Mouse (Mus musculus): ENCODE results near the gene Gba. TPM values are rescaled to one million over a fixed set of nuclear protein-coding genes. Genes with fewer than 3 reads are reported as not detected.
"Not testable (repeated sequence)": the region's sequence is repeated elsewhere in the genome, so short reads cannot be mapped to it uniquely, and the experiment has no call there.

Gene Gba
- total RNA-seq, 2 experiments from 2014 or later = 30.9 to 32.2 TPM

DNA sequence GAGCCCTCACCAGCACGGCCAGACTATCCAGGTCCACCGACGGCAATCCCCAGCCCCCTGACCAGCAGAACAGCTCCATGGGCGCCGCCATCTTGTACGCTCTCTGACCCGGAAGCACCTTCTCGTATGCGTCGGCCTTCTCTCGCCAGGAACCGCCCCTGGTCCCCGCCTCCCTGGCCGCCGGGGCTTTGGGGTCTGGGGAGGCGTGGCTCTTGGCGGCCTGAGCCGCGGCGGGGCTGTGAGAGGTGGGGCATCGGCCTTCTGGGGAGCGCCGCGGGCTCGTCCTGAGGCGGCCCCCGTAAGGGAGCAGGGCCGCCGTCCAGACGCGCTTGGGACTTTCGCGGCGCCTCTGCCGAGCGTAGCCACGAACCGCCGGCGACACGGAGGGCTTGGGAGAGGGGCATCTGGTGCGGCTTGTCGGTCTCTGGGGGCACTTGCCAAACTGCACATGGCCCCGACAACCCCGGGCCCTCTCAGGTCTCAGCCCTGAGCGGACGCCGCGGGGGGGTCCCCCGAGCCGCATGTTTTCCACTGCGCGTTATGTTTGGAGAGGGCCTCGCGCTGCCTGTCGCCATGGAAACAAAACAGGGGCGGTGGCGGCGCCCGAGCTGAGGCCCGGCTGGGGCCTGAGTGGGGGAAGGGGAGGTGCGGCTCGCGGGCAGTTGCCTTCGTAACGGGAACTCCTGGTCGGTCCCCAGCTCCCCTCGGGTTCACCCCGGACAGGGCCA, 11.2 kb downstream of the Gba start:
- DNase-seq (ENCODE audit: low spot score in 2 of 2) = peak; percentile 94 to 97

DNA sequence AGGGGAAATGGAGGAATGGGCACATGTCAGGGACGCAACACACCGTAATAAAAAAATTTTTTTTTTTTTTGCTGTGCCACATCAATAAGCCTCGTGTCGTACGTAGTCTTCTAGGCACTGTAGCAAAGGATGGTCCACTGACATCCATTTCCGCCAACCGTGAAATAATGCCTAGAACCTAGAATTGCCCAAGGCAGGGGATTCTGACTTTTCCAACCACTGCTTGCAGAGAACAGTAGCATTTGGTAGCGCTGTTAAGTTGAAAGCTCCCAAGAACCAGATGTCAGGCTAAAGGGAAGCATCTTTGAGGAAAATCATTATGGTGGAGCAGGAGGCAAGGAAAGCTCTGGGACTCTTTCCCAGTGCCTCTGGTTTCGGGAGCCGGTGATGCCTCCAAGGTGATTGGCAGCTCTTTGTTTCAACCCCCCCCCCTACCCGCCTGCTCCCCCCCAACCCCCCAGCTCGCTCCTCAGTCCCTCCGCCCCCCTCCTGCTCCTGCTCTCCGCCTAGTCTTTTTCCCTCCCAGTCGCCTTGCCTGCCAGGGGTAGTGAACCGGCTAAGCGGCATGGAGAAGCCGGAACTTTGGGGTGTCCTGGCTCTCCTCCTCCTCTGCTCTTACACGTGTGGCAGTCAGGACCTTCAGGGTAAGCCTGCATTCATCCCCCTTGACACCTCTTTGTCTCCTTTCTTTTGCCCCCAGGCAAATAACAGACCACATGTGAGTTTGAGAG, 12.1 kb downstream of the Gba start, which contains the start of gene Thbs3:
Gene Thbs3 (plus strand): TSS at position 500 of the 731 bp plus-strand sequence.
- DNase-seq (ENCODE audit: low spot score in 2 of 2) = peak in 1 of 2 experiments; percentile 67

DNA sequence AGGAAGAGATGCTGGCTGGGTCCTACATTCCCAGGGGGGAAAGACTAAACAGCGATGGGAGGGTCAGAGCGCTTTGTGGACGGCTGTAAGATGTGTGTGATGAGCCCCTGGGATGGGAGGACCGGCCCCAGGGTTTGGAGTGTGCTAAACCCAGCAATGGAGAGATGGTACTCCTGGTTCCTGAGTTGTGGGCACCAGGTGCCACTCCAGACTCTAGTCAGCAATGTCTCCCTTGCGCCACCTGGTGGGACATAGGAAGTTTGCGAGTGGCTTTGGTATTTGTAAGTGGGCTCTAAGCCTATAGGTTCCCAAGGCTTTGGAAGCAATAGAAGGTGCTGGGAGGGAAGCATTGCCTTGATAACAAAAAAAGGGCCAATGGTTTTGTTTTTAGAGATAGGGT, 13.1 kb downstream of the Gba start:
- DNase-seq (ENCODE audit: low spot score in 2 of 2) = peak; percentile 66 to 81

DNA sequence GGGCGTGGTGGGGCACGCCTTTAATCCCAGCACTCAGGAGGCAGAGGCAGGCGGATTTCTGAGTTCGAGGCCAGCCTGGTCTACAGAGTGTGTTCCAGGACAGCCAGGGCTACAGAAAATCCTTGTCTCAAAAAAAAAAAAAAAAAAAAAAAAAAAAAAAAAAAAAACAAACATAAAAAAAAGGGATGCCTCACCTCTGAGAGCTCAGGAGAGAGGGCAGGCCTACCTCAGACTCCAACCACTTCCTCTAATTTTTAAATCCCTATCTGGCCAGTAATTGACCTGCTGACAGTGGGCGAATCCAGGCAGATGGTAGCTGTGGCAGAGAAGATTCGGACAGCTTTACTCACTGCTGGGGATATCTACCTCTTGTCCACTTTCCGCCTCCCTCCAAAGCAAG, 13.7 kb downstream of the Gba start:
- not testable (repeated sequence) for DNase-seq (ENCODE audit: low spot score in 2 of 2)

DNA sequence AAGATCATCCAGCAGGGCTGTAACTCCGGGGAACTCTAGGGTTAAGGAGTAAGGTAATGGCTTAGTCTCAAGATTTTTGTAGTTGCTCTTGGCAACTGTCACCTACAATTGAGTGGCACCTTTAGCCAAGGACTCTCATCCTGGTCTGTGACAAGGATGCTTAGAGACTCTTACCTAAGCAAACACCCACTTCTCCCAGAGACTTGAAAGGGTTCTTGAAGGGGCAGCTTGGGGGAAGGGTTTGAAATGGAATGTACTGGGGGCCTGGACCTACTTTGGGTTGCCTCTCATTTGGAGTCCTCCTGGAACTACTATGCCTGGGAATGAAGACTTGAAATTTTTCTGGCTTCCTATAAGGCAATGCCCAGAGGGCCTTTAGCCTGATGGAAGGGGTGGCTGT, 15.5 kb downstream of the Gba start:
- no peak for DNase-seq (ENCODE audit: low spot score in 2 of 2)

DNA sequence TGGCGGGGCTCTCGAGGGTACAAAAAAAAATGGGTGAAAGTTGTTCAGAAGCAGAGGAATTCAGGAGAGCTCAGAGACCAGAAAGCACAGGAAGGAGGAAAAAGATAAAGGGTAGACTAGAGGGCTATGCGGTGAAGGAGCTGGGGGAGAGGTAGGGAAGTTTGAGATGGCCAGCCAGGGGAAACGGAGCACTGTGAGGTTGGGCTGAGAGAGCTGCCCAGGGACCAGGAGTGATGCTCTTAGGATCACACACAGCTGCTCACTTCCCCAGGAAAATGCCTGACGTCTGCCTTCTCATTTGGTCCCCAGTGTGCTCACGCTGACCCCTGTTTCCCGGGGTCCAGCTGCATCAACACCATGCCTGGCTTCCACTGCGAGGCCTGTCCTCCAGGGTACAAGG, 16.8 kb downstream of the Gba start:
- peak in 1 of 2 experiments; percentile 15 for DNase-seq (ENCODE audit: low spot score in 2 of 2)

DNA sequence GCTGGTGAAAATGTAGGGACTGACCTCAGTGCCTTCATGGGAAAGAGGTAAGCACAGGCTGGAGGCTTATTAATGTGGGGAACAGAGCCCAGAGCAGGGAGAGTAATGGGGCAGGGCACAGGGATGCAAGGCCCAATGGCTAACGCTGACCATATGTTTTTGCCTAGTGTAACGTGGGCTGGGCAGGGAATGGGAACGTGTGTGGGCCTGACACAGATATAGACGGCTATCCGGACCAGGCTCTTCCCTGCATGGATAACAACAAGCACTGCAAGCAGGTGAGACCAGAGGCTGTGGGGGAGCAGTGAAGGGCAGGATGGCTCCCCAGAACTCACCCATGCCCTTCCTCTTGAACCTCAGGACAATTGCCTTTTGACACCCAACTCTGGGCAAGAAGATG, 18.4 kb downstream of the Gba start:
- no peak for DNase-seq (ENCODE audit: low spot score in 2 of 2)

DNA sequence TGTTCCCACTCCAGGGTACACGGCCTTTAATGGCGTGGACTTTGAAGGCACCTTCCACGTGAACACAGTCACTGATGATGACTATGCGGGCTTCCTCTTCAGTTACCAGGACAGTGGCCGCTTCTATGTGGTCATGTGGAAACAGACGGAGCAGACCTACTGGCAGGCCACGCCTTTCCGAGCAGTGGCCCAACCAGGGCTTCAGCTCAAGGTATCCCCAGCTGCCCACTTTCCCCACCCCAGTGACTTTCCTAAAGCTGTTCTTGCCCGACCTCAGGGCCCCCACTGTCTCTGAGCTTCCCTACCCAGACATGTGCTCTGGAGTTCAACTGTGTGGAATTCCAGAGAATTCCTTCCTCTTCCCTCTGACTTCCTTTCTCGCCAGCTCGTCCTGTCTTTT, 22.1 kb downstream of the Gba start:
- DNase-seq (ENCODE audit: low spot score in 2 of 2) = no peak

DNA sequence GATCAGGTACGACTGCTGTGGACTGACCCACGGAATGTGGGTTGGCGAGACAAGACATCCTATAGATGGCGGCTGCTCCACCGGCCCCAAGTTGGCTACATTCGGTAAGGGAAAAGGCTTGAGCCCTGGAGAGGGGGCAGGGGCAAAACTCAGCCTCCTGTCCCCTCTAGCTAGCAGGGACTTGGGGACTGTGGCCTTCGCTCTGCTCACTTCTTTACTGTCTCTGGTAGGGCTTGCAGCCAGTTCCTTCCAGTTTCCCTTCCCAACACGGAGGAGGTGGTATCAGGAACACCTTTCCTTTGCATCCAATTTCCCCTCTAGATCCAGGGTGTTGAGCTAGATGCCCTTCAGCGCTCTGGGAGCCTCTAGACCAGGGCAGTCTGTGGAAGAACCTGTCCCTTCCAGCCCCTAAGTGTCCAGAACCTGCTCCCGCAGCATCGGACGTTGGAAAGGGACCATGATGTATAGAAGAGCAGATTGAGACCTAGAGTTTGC, 22.6 kb downstream of the Gba start:
- no peak for DNase-seq (ENCODE audit: low spot score in 2 of 2)

DNA sequence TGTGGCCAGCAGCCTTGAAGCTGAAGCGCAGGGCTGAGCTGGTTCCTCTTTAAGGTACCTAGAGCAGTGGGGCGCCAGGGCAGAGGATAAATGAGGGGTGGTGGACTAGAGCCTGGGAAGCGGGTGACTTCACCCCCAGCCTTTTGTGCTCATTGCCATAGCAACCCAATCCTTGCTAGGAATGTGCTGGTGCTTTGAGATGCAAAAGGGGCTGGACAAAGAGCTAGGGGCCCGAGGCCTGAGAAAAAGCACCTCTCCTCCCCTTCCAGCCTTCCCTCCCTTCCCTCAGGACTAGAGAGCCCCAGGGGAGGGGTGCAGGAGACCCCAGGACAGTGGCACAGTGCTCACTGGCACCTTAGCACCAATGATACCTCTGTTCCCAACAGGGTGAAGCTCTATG, 23.2 kb downstream of the Gba start:
- DNase-seq (ENCODE audit: low spot score in 2 of 2) = no peak

DNA sequence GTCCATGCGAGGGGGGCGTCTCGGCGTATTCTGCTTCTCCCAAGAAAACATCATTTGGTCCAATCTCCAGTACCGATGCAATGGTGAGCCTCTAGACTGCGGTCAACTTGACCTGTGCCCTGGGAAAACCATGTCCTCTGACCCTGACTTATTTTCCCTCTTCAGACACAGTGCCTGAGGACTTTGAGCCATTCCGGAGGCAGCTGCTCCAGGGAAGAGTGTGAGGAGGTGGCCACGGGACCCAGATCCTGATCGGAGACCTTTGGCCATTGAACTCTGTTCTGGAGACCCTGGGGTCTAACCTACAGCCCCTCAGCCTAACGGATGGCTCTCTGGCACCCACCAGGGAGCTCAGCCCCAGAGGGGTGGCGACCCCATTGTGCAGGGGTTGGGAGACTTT, 23.6 kb downstream of the Gba start:
- no peak for DNase-seq (ENCODE audit: low spot score in 2 of 2)

DNA sequence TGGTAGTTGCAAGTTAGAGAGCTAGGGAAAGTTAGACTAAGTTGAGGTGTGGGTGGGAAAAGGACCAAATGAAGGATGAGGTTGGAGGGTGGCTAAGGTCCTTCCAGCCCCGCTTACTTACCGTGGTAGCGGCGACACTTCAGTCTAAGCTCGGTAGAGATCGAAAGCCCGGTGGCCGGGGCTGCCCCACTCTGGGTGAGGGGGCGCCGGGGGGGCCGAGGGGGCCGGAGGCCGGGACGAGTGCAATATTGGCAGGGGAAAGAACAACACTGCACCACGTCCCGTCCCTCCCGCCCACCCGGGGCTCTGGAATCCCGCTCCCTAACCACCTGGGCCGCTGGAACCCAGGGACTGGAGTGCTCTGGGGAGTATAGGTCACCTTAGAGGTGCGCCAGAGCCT, 24.2 kb downstream of the Gba start, which contains the start of gene Mtx1:
Gene Mtx1 (minus strand): TSS at position 189 of the 400 bp plus-strand sequence.
- no peak for DNase-seq (ENCODE audit: low spot score in 2 of 2)

DNA sequence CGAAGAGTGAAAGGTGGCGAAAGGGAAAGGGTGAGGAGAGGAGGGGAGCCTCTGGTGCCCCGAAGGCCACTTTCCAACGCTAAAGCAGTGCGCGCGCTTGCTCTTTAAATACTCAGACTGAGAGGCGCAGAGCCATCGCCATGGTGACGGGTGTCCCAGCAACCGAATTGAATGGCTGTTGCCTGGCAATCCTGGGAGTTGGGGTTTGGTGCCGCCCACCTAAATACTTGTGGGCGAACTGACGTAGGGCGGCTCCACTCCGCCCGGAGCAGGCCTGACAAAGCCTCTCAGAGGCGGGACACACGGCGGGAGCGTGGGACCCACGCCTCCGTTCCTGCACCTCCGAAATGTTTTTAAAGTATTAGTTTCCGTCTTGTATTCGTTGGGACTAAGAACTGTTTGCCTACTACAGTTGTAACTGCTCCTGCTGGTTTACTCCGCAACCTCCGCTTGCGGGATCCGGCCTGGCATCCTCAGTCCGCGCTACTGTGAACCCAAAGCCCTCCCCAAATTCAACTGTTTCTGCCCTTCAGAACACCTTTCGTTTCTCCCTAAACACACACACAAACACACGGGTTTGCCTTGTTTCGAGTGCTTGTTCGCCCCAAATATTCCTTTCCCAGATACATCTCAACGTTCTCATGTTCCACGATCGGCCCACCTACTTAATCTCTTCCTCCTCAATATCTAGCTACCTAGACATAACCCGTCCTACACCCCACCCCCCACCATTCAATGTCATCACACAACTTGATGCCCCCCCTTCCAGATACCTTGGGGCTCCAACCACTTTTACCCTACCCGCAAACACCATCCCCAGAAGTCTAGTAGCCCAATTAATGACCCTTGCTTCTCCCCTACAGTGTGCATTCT, 24.8 kb downstream of the Gba start:
- peak in 1 of 2 experiments; percentile 70 for DNase-seq (ENCODE audit: low spot score in 2 of 2)

DNA sequence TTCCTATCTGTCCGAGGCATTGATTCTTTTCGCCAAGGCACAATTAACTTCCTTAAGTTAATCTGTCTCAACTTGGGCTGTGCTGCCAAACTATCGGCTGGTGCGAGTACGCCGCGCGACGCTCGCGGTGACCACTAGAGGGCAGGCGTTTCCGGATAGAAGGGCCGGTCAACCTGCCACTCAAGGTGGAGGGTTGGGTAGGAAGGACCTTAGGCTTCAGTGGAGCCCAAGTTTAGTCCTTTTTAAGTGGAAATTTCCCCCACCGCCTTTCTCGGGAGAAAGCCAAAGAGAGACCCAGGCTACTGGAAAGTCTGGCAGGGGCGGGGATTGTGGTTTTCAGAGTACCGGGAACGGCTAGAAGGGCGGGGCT, 25.4 kb downstream of the Gba start:
- peak; percentile 72 to 85 for DNase-seq (ENCODE audit: low spot score in 2 of 2)

DNA sequence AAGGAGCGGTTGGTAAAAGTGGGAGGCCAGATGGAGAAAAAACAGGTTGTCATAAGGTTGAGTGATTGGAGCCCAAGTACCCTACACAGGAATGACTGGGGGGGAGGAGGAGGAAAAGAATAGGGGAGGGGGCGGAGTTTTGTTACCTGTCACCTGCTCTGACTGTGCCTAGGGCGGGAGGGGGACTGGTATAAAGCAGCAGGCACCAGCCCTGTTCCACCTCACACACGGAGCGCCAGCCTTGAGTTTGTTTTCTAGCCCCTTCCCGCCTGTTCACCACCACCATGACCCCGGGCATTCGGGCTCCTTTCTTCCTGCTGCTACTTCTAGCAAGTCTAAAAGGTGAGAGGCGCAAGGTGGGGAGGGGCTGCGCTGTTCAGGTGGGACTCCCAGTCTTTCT, 26.1 kb downstream of the Gba start, which contains the start of gene Muc1:
Gene Muc1 (plus strand): TSS at position 222 of the 400 bp plus-strand sequence.
- no peak for DNase-seq (ENCODE audit: low spot score in 2 of 2)

DNA sequence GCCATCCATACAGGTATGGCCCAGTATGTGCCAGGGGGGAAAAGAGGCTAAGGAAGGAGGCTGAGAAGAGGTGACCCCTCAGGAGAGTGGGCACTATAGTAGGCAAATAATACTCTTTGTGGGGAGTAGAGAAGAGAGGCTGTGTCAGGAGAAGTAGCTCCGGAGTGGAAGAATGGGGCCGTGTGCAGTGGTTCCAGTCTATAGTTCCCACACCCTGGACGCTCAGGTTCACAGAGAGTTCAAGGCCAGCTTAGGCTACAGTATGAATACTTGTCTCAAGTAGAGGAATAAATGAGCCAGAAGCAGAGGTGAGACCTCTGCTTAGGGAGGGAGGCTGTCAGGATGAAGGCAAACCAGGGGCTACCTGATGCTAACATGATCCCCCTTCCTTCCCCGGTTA, 26.5 kb downstream of the Gba start:
- DNase-seq (ENCODE audit: low spot score in 2 of 2) = no peak

DNA sequence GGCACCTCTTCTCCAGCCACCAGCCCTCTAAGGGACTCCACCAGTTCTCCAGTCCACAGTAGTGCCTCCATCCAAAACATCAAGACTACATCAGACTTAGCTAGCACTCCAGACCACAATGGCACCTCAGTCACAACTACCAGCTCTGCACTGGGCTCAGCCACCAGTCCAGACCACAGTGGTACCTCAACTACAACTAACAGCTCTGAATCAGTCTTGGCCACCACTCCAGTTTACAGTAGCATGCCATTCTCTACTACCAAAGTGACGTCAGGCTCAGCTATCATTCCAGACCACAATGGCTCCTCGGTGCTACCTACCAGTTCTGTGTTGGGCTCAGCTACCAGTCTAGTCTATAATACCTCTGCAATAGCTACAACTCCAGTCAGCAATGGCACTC, 27.8 kb downstream of the Gba start:
- DNase-seq (ENCODE audit: low spot score in 2 of 2) = no peak

DNA sequence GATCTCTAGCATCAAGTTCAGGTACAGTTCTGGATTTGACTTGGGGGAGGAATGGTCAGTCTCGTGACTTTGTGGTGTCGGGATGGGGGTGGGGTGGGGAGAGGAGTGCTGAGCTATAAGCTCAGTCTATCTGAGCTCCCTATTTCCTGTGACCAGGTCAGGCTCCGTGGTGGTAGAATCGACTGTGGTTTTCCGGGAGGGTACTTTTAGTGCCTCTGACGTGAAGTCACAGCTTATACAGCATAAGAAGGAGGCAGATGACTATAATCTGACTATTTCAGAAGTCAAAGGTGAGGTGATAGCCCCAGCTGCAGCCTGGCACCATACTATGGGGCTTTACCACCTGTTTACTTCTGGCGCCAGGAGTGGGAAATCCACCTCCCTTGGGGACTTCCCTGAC, 28.6 kb downstream of the Gba start:
- DNase-seq (ENCODE audit: low spot score in 2 of 2) = no peak

DNA sequence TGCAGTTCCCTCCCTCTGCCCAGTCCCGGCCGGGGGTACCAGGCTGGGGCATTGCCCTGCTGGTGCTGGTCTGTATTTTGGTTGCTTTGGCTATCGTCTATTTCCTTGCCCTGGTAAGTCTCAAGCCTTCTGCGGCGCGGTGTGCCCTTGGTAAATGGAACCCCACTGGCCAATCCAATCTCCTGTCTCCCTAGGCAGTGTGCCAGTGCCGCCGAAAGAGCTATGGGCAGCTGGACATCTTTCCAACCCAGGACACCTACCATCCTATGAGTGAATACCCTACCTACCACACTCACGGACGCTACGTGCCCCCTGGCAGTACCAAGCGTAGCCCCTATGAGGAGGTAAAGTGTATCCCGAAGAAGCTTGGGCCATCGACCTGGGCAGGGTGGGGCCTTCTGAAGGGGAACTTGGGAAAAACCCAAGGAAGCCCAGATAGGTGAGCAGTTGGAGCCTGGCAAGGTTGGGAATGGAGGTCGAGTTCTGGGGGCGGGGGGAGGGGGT, 29.1 kb downstream of the Gba start:
- DNase-seq (ENCODE audit: low spot score in 2 of 2) = no peak

DNA sequence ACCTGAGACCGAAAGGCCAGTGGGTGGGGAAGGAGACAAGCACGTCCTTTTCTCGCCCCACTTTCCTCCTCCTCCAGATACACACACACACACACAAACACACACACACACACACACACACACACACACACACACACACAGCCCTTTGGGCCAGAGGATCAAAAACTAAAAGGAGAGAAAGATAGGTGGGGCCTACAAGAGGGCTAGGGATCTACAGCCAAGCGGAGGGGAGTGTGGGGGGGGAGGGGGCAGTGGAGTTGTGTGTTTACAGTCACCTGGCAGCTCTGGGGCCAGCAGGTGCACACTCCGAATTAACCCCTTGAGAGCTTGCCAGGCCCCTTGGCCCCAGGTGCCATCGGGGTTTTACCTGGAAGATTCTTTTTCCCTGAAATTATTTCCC, 29.9 kb downstream of the Gba start:
- DNase-seq (ENCODE audit: low spot score in 2 of 2) = no peak

DNA sequence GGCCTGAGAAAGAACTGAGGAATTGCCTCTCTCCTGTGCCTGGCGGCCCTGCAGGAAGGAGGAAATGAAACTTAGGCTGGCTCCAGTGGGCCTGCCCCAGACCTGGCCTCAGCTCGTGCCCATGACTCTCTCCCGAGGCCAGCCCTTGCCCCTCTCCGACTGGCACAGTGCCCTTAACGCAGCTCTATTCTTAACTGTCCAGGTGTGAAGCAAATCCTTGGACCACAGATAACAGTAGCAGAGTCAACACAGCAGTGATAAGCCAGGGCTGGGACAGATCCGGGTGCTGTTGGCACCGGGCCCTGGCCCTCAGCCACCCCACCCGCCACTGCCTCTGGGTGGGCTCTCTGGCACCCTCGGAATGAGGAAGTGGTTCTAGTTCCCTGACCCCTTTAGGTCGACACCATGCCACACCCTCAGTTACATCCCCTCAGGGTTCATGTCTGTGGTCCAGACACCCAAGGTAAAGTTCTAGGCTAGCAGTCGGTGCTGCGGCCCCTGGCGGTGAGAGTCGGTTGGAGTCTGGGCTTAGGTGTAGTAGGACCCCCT, 30.9 kb downstream of the Gba start:
- DNase-seq (ENCODE audit: low spot score in 2 of 2) = no peak
